ENCODE assay signal across 9 mouse cellular contexts in the genomic region with DNA sequence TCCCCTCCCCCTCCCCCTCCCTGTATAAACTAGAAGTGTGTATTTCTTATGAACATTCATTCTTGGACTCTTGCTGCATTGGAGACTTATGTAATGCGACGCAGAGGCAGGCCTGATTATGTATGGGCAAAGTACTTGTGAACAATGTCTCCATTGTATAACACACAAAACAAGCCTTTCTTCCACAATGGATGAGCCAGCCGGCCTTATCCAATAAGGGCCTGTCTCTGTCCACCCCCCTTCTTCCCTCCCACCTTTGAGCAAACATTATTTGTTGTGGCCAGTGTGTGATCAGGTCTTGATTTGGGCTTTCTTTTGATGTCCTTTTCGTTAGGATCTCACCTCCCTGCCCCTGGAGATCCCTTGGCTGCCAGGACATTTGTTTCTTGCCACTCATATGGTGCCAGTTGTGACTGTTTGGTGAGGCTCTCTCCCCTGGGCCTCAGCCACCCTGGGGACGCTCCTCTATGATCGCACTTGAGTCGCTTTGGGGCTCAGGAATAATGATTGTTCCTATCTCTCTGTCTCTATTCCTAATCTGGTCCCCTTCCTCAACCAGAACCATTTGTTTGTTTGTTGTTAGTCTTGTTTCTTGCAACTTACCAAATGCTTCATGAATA. TPM values are rescaled to one million over a fixed set of nuclear protein-coding genes. Genes with fewer than 3 reads are reported as not detected.
DNase-seq lines count a peak whose midpoint lies in the region; ATAC-seq and TF ChIP-seq lines count a peak whose summit lies in the region.
"Had no signal": no experiment of that assay in that cellular context is flagged by ENCODE, and none has a peak within 500 bp of the region (broad histone marks: within the 10 kb centered on the region; RNA-seq: fewer than 3 reads in every experiment).

No protein-coding gene starts in this region.

- WGBS in embryonic facial prominence, embryonic 14.5 days: 37% methylated on average over 5 of the region's 7 CpGs
- 51% methylated on average over 7 of the region's 7 CpGs for WGBS in intestine, embryonic 15.5 days
- 54% methylated on average over 7 of the region's 7 CpGs for WGBS in stomach, postnatal 0 days

- H3K27ac ChIP-seq in left cerebral cortex, adult 2 months: no peak overlapping the region
- H3K27ac ChIP-seq in embryonic facial prominence, embryonic 14.5 days (replicated peaks; ENCODE audit: low read depth, low read length): 0 out of 2 replicates have a peak overlapping the region, but pooled peaks have one; percentile 0
- H3K27ac ChIP-seq in intestine, embryonic 15.5 days: no peak overlapping the region
- H3K27ac ChIP-seq in stomach, postnatal 0 days (replicated peaks): peak overlapping the region; percentile 35; the same call in 1 of the 2 replicates

- no peaks in the 10 kb centered on the region for H3K27me3 ChIP-seq in embryonic facial prominence, embryonic 14.5 days (replicated peaks; ENCODE audit: control insufficient read depth, insufficient read depth, low read length)
- no peaks in the 10 kb centered on the region for H3K27me3 ChIP-seq in intestine, embryonic 15.5 days (replicated peaks)
- H3K27me3 ChIP-seq in stomach, postnatal 0 days (ENCODE audit: control insufficient read depth, insufficient read depth, low read length): no peaks in the 10 kb centered on the region

- TF ChIP-seq CTCF in left cerebral cortex, adult 2 months (IDR thresholded peaks at IDR 0.05): no peak
- TF ChIP-seq CTCF in stomach, postnatal 0 days (IDR thresholded peaks at IDR 0.05; ENCODE audit: low read depth): no peak

- no peaks in the 10 kb centered on the region for H3K9me3 ChIP-seq in embryonic facial prominence, embryonic 14.5 days (ENCODE audit: control insufficient read depth, low read length)
- H3K9me3 ChIP-seq in intestine, embryonic 15.5 days: no peaks in the 10 kb centered on the region
- no peaks in the 10 kb centered on the region for H3K9me3 ChIP-seq in stomach, postnatal 0 days (ENCODE audit: control insufficient read depth, low read length)

- H3K4me1 ChIP-seq in embryonic facial prominence, embryonic 14.5 days (ENCODE audit: control insufficient read depth, insufficient read depth, low read length): peaks cover 10% of the 10 kb centered on the region
- peaks cover 15% of the 10 kb centered on the region for H3K4me1 ChIP-seq in intestine, embryonic 15.5 days (replicated peaks)
- H3K4me1 ChIP-seq in stomach, postnatal 0 days (replicated peaks; ENCODE audit: control insufficient read depth, insufficient read depth): peaks cover 16% of the 10 kb centered on the region

- no peak overlapping the region for H3K4me2 ChIP-seq in embryonic facial prominence, embryonic 14.5 days (ENCODE audit: low read depth, low read length)
- H3K4me2 ChIP-seq in intestine, embryonic 15.5 days (replicated peaks): no peak overlapping the region
- no peak overlapping the region for H3K4me2 ChIP-seq in stomach, postnatal 0 days (replicated peaks; ENCODE audit: low read depth)

- intact Hi-C loops in left cerebral cortex, adult 2 months (cut with DNase I): no loop called here

- peaks cover 15% of the 10 kb centered on the region; the same call in 1 of the 2 replicates for H3K36me3 ChIP-seq in embryonic facial prominence, embryonic 14.5 days (ENCODE audit: control insufficient read depth, insufficient read depth, low read length)
- no peaks in the 10 kb centered on the region for H3K36me3 ChIP-seq in intestine, embryonic 15.5 days
- H3K36me3 ChIP-seq in stomach, postnatal 0 days (ENCODE audit: control insufficient read depth, insufficient read depth, low read length): 0 out of 2 replicates have a peak, but pooled peaks cover 3% of the 10 kb centered on the region

- peak; percentile 70; the same call in 1 of the 2 replicates for ATAC-seq in embryonic facial prominence, embryonic 14.5 days (ENCODE audit: low read depth)
- peak; percentile 39 for ATAC-seq in intestine, embryonic 15.5 days
- ATAC-seq in stomach, postnatal 0 days (ENCODE audit: low FRiP score, low TSS enrichment): peak; percentile 68

- no peak overlapping the region for H3K4me3 ChIP-seq in left cerebral cortex, adult 2 months
- H3K4me3 ChIP-seq in embryonic facial prominence, embryonic 14.5 days (ENCODE audit: low read depth, low read length): no peak overlapping the region
- no peak overlapping the region for H3K4me3 ChIP-seq in intestine, embryonic 15.5 days (replicated peaks)
- no peak overlapping the region for H3K4me3 ChIP-seq in stomach, postnatal 0 days (ENCODE audit: low read depth, low read length)

- no peak overlapping the region for H3K9ac ChIP-seq in embryonic facial prominence, embryonic 14.5 days (ENCODE audit: low read depth, low read length)
- H3K9ac ChIP-seq in intestine, embryonic 15.5 days: no peak overlapping the region
- H3K9ac ChIP-seq in stomach, postnatal 0 days (ENCODE audit: low read length): no peak overlapping the region

- no peak for TF ChIP-seq EP300 in stomach, postnatal 0 days (optimal IDR thresholded peaks at IDR 0.05)

- peak; percentile 33 for DNase-seq in left cerebral cortex, adult 11 months (ENCODE audit: low spot score)
- no peak for DNase-seq in left cerebral cortex, adult 2 months (ENCODE audit: extremely low spot score in 1 of 2, low spot score in 2 of 2)
- DNase-seq in embryonic facial prominence, embryonic 14.5 days (ENCODE audit: low spot score): peak; percentile 82
- peak; percentile 49 for DNase-seq in stomach, postnatal 0 days (ENCODE audit: low spot score)
- no peak for DNase-seq in spleen, postnatal 14 days (ENCODE audit: low spot score in 2 of 2)
- DNase-seq in thymus, postnatal 36 days: no peak
- DNase-seq: cerebellum, adult 8-10 months; right cerebral cortex, postnatal 14 days had no signal

RNA-seq across cellular contexts. Expression of a gene that starts 46.8 kb away (rescaled TPM):
- 1 to 10 TPM; 8.1 to 9.0 TPM for total RNA-seq in left cerebral cortex, adult 2 months (2021)
- 106 and 124 TPM in 2 replicates for polyA plus RNA-seq in embryonic facial prominence, embryonic 14.5 days (2014; fragmentation: Nextera tagmentation; extraction: Ambion mirVana)
- 65.0 and 78.9 TPM in 2 replicates for polyA plus RNA-seq in intestine, embryonic 15.5 days (2015; fragmentation: Nextera tagmentation; extraction: Ambion mirVana)
- polyA plus RNA-seq in stomach, postnatal 0 days (2015; fragmentation: Nextera tagmentation; extraction: Ambion mirVana): 40.6 and 41.7 TPM in 2 replicates

Comparison
In these comparisons a context has a peak if more than half of its experiments do, and no peak if none do; other contexts are left out.
1. DNase-seq: peak in left cerebral cortex, adult 11 months (single experiment), embryonic facial prominence, embryonic 14.5 days (single experiment) and stomach, postnatal 0 days (single experiment); none in left cerebral cortex, adult 2 months (0 of 2), spleen, postnatal 14 days (0 of 2) and thymus, postnatal 36 days (0 of 2).
2. H3K27ac ChIP-seq: peak in embryonic facial prominence, embryonic 14.5 days (single experiment) and stomach, postnatal 0 days (single experiment); none in left cerebral cortex, adult 2 months (single experiment) and intestine, embryonic 15.5 days (single experiment).
3. Peak in every context shown above with its lines, with median percentiles within 50 percentile points of each other: ATAC-seq.